Mouse (Mus musculus) midbrain, embryonic 16.5 days (tissue): ENCODE measurements around the gene Ttc21b. TPM values are rescaled to one million over a fixed set of nuclear protein-coding genes. Genes with fewer than 3 reads are reported as not detected.

Experiments
- polyA plus RNA-seq: library from polyadenylated mRNA; unstranded; fragments of >200 nt; fragmentation: Nextera tagmentation; extraction: Ambion mirVana; gene quantifications from 2 replicates; pipeline ENCODE4 v1.2.1, GENCODE M21; 2015

Ttc21b gene
- polyA plus RNA-seq, 1 experiment from 2014 or later: 11.8 TPM

Other genes with a start within 250 kb of the Ttc21b start
- gene Galnt3, start 131.6 kb downstream of the Ttc21b start, polyA plus RNA-seq: 2.0 and 3.5 TPM in 2 replicates
- 20.6 and 23.3 TPM in 2 replicates for gene Scn1a, start 184.2 kb upstream of the Ttc21b start, polyA plus RNA-seq